Comparison of ENCODE assay signal across 16 mouse cellular contexts in the genomic region with DNA sequence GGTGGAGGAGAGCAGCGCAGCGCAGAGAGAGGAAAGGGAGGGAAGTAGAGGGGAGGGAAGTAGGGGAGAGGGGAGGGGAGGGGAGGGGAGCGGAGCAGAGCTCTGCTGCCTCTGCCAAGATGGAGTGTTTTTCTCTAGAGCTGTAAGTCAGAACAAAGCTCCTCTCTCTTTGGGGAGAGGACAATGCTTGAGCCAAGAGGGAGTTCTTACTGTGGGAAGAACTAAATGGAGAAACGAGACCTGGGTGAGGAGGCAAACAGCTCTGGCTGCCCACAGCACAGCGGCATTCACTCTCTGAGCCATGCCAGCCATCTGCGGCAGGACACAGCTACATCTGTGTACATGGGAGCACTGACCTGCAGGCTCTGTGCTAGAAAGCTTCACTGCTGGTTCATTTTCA. TPM values are rescaled to one million over a fixed set of nuclear protein-coding genes. Genes with fewer than 3 reads are reported as not detected.
DNase-seq lines count a peak whose midpoint lies in the region; ATAC-seq and TF ChIP-seq lines count a peak whose summit lies in the region.
"Had no signal": no experiment of that assay in that cellular context is flagged by ENCODE, and none has a peak within 500 bp of the region (broad histone marks: within the 10 kb centered on the region; RNA-seq: fewer than 3 reads in every experiment).

No protein-coding gene starts in this region.

- H3K27ac ChIP-seq in heart, embryonic 13.5 days (replicated peaks): 0 out of 2 replicates have a peak overlapping the region, but pooled peaks have one; percentile 28
- no peak overlapping the region; the same call in 1 of the 2 replicates for H3K27ac ChIP-seq in midbrain, postnatal 0 days (ENCODE audit: low read depth, low read length)
- H3K27ac ChIP-seq in midbrain, embryonic 16.5 days (ENCODE audit: low read length): no peak overlapping the region
- H3K27ac ChIP-seq in brown adipose tissue, adult 24 weeks (replicated peaks; ENCODE audit: low read depth, low read length): peak overlapping the region; percentile 62
- H3K27ac ChIP-seq in stomach, postnatal 0 days (replicated peaks): peak overlapping the region; percentile 69; the same call in 1 of the 2 replicates
- H3K27ac ChIP-seq: embryonic facial prominence, embryonic 12.5 days; limb, embryonic 13.5 days; stomach, embryonic 15.5 days had no signal

- peaks cover 91% of the 10 kb centered on the region for H3K36me3 ChIP-seq in heart, embryonic 13.5 days
- H3K36me3 ChIP-seq in midbrain, postnatal 0 days (ENCODE audit: insufficient read depth, low read length): no peaks in the 10 kb centered on the region
- H3K36me3 ChIP-seq in midbrain, embryonic 16.5 days (ENCODE audit: control insufficient read depth, insufficient read depth, low read length): no peaks in the 10 kb centered on the region
- H3K36me3 ChIP-seq in stomach, postnatal 0 days (ENCODE audit: control insufficient read depth, insufficient read depth, low read length): peaks cover 12% of the 10 kb centered on the region

- H3K9me3 ChIP-seq in heart, embryonic 13.5 days: no peaks in the 10 kb centered on the region
- H3K9me3 ChIP-seq in midbrain, postnatal 0 days (ENCODE audit: low read length): no peaks in the 10 kb centered on the region
- H3K9me3 ChIP-seq in midbrain, embryonic 16.5 days (replicated peaks; ENCODE audit: control insufficient read depth, low read length, poor library complexity, severe bottlenecking): no peaks in the 10 kb centered on the region
- H3K9me3 ChIP-seq in stomach, postnatal 0 days (ENCODE audit: control insufficient read depth, low read length): no peaks in the 10 kb centered on the region
- H3K9me3 ChIP-seq: embryonic facial prominence, embryonic 12.5 days; limb, embryonic 13.5 days; stomach, embryonic 15.5 days had no signal

- H3K4me2 ChIP-seq in heart, embryonic 13.5 days: no peak overlapping the region
- no peak overlapping the region for H3K4me2 ChIP-seq in midbrain, postnatal 0 days (ENCODE audit: low read depth, low read length, poor library complexity, severe bottlenecking)
- H3K4me2 ChIP-seq in midbrain, embryonic 16.5 days (ENCODE audit: low read length): no peak overlapping the region
- no peak overlapping the region for H3K4me2 ChIP-seq in stomach, postnatal 0 days (replicated peaks; ENCODE audit: low read depth)
- H3K4me2 ChIP-seq: embryonic facial prominence, embryonic 12.5 days; heart, embryonic 11.5 days; limb, embryonic 13.5 days; stomach, embryonic 15.5 days had no signal

- H3K27me3 ChIP-seq in heart, embryonic 13.5 days (replicated peaks): no peaks in the 10 kb centered on the region
- no peaks in the 10 kb centered on the region for H3K27me3 ChIP-seq in midbrain, postnatal 0 days (ENCODE audit: insufficient read depth, low read length)
- no peaks in the 10 kb centered on the region for H3K27me3 ChIP-seq in midbrain, embryonic 16.5 days (ENCODE audit: control insufficient read depth, insufficient read depth, low read depth, low read length)
- no peaks in the 10 kb centered on the region for H3K27me3 ChIP-seq in stomach, postnatal 0 days (ENCODE audit: control insufficient read depth, insufficient read depth, low read length)
- H3K27me3 ChIP-seq: embryonic facial prominence, embryonic 12.5 days; limb, embryonic 13.5 days; stomach, embryonic 15.5 days had no signal

- TF ChIP-seq EP300 in stomach, postnatal 0 days (optimal IDR thresholded peaks at IDR 0.05): no peak

- WGBS in heart, embryonic 13.5 days: 75% methylated on average over 6 of the region's 6 CpGs
- WGBS in midbrain, postnatal 0 days: 72% methylated on average over 6 of the region's 6 CpGs
- WGBS in midbrain, embryonic 16.5 days: 76% methylated on average over 6 of the region's 6 CpGs
- 60% methylated on average over 6 of the region's 6 CpGs for WGBS in stomach, postnatal 0 days

- no peak overlapping the region for H3K4me3 ChIP-seq in heart, embryonic 13.5 days
- no peak overlapping the region for H3K4me3 ChIP-seq in midbrain, postnatal 0 days (ENCODE audit: low read depth, low read length)
- H3K4me3 ChIP-seq in midbrain, embryonic 16.5 days (ENCODE audit: low read depth, low read length): no peak overlapping the region
- peak overlapping the region; percentile 46 for H3K4me3 ChIP-seq in brown adipose tissue, adult 24 weeks (ENCODE audit: insufficient read depth, low read depth, low read length)
- no peak overlapping the region for H3K4me3 ChIP-seq in stomach, postnatal 0 days (ENCODE audit: low read depth, low read length)
- H3K4me3 ChIP-seq: embryonic facial prominence, embryonic 12.5 days; limb, embryonic 13.5 days; stomach, embryonic 15.5 days had no signal

- no peak for DNase-seq in heart, adult 9 months (ENCODE audit: low spot score in 2 of 2)
- DNase-seq in midbrain, postnatal 0 days (ENCODE audit: low spot score): peak; percentile 65
- DNase-seq in stomach, postnatal 0 days (ENCODE audit: low spot score): no peak
- DNase-seq in right cerebral cortex, postnatal 14 days: no peak
- DNase-seq: adrenal gland, postnatal 36 days; cerebellum, adult 9-10 months; kidney, postnatal 10 days; layer of hippocampus, postnatal 36 days; right cerebral cortex, postnatal 4 days had no signal

- H3K9ac ChIP-seq in heart, embryonic 13.5 days: no peak overlapping the region
- no peak overlapping the region for H3K9ac ChIP-seq in midbrain, postnatal 0 days (replicated peaks; ENCODE audit: low read length, poor library complexity, severe bottlenecking)
- H3K9ac ChIP-seq in midbrain, embryonic 16.5 days (ENCODE audit: low read depth, low read length): no peak overlapping the region
- no peak overlapping the region for H3K9ac ChIP-seq in stomach, postnatal 0 days (ENCODE audit: low read length)
- H3K9ac ChIP-seq: embryonic facial prominence, embryonic 12.5 days; limb, embryonic 13.5 days; stomach, embryonic 15.5 days had no signal

- no peak for ATAC-seq in heart, embryonic 13.5 days (ENCODE audit: extremely low read depth, insufficient number of reproducible peaks, low FRiP score, low TSS enrichment)
- ATAC-seq in midbrain, postnatal 0 days (ENCODE audit: low FRiP score): 0 out of 2 replicates have a peak, but pooled peaks have one; percentile 47
- ATAC-seq in midbrain, embryonic 16.5 days: no peak
- ATAC-seq in stomach, postnatal 0 days (ENCODE audit: low FRiP score, low TSS enrichment): no peak

- H3K4me1 ChIP-seq in heart, embryonic 13.5 days: no peaks in the 10 kb centered on the region
- H3K4me1 ChIP-seq in midbrain, postnatal 0 days (ENCODE audit: insufficient read depth, low read length): no peaks in the 10 kb centered on the region
- H3K4me1 ChIP-seq in midbrain, embryonic 16.5 days (ENCODE audit: control insufficient read depth, insufficient read depth, low read length): no peaks in the 10 kb centered on the region
- H3K4me1 ChIP-seq in brown adipose tissue, adult 24 weeks (ENCODE audit: control insufficient read depth, insufficient read depth, insufficient read length, low read length): peaks cover 4% of the 10 kb centered on the region; the same call in 1 of the 2 replicates
- no peaks in the 10 kb centered on the region for H3K4me1 ChIP-seq in stomach, postnatal 0 days (replicated peaks; ENCODE audit: control insufficient read depth, insufficient read depth)
- H3K4me1 ChIP-seq: embryonic facial prominence, embryonic 12.5 days; limb, embryonic 13.5 days; stomach, embryonic 15.5 days had no signal

- no peak for TF ChIP-seq CTCF in midbrain, postnatal 0 days (IDR thresholded peaks at IDR 0.05)
- no peak for TF ChIP-seq CTCF in stomach, postnatal 0 days (IDR thresholded peaks at IDR 0.05; ENCODE audit: low read depth)

RNA-seq across cellular contexts. Expression of gene Anln, which starts 21.0 kb away (rescaled TPM):
- 42.7 and 47.9 TPM in 2 replicates for polyA plus RNA-seq in heart, embryonic 13.5 days (2015; fragmentation: Nextera tagmentation; extraction: Ambion mirVana)
- total RNA-seq in midbrain, postnatal 0 days (2014; rRNA removed): 3.6 and 6.0 TPM in 2 replicates
- polyA plus RNA-seq in midbrain, postnatal 0 days (2015; fragmentation: Nextera tagmentation; extraction: Ambion mirVana): 1.3 and 1.7 TPM in 2 replicates
- 3.4 and 4.6 TPM in 2 replicates for polyA plus RNA-seq in midbrain, embryonic 16.5 days (2015; fragmentation: Nextera tagmentation; extraction: Ambion mirVana)
- 2.6 and 3.3 TPM in 2 replicates for polyA plus RNA-seq in brown adipose tissue, adult 24 weeks (2012; ENCODE audit: insufficient read depth, insufficient read length, missing spikeins)
- 13.3 and 15.7 TPM in 2 replicates for polyA plus RNA-seq in stomach, postnatal 0 days (2015; fragmentation: Nextera tagmentation; extraction: Ambion mirVana)

RNA-seq across cellular contexts. Expression of gene 9530077C05Rik, which starts 43.3 kb away (rescaled TPM):
- 1.7 and 2.4 TPM in 2 replicates for polyA plus RNA-seq in heart, embryonic 13.5 days (2015; fragmentation: Nextera tagmentation; extraction: Ambion mirVana)
- 18.7 and 21.5 TPM in 2 replicates for total RNA-seq in midbrain, postnatal 0 days (2014; rRNA removed)
- 19.3 and 20.2 TPM in 2 replicates for polyA plus RNA-seq in midbrain, postnatal 0 days (2015; fragmentation: Nextera tagmentation; extraction: Ambion mirVana)
- polyA plus RNA-seq in midbrain, embryonic 16.5 days (2015; fragmentation: Nextera tagmentation; extraction: Ambion mirVana): 17.3 and 19.7 TPM in 2 replicates
- not detected in 2 replicates for polyA plus RNA-seq in brown adipose tissue, adult 24 weeks (2012; ENCODE audit: insufficient read depth, insufficient read length, missing spikeins)
- polyA plus RNA-seq in stomach, postnatal 0 days (2015; fragmentation: Nextera tagmentation; extraction: Ambion mirVana): 2.2 and 2.8 TPM in 2 replicates

Comparison
In these comparisons a context has a peak if more than half of its experiments do, and no peak if none do; other contexts are left out.
1. H3K27ac ChIP-seq: peak in heart, embryonic 13.5 days (single experiment), brown adipose tissue, adult 24 weeks (single experiment) and stomach, postnatal 0 days (single experiment); none in midbrain, postnatal 0 days (single experiment) and midbrain, embryonic 16.5 days (single experiment).